Mouse (Mus musculus) hindbrain, postnatal 0 days (tissue): ENCODE results near the gene Tma7. TPM values are rescaled to one million over a fixed set of nuclear protein-coding genes. Genes with fewer than 3 reads are reported as not detected.

ENCODE experiments used
- ATAC-seq: fragments of 200-750 bp; cut with Nextera tagmentation; 2 replicates; pipeline ENCODE4 v1.8.0; 2017; ENCODE audit warnings: mild to moderate bottlenecking, moderate TSS enrichment, moderate library complexity
- DNase-seq: peaks from one replicate; pipeline ENCODE4 v3.0.0-alpha.2; 2015; ENCODE audit warnings: low spot score
- H3K27ac ChIP-seq: fragments of 300-500 bp; sonication (generic); 2 replicates; pipeline ENCODE4 v1.5.1; 2014; ENCODE audit warnings: mild to moderate bottlenecking
- H3K27me3 ChIP-seq: fragments of 300-500 bp; sonication (generic); 2 replicates; pipeline ENCODE4 v1.6.1; 2014; ENCODE audit warnings: low read length, mixed read lengths; ENCODE audit not compliant: insufficient read depth
- H3K36me3 ChIP-seq: fragments of 300-500 bp; sonication (generic); 2 replicates; pipeline ENCODE4 v1.6.1; 2014; ENCODE audit warnings: low read length, mixed read lengths; ENCODE audit not compliant: insufficient read depth
- H3K4me1 ChIP-seq: fragments of 300-500 bp; sonication (generic); 2 replicates; pipeline ENCODE4 v1.6.1; 2014; ENCODE audit warnings: antibody characterized with exemption, low read length, mixed read lengths; ENCODE audit not compliant: insufficient read depth
- H3K4me2 ChIP-seq: fragments of 300-500 bp; sonication (generic); 2 replicates; pipeline ENCODE4 v1.6.1; 2014; ENCODE audit warnings: low read depth, mild to moderate bottlenecking, low read length, moderate library complexity, mixed read lengths
- H3K4me3 ChIP-seq: fragments of 300-500 bp; sonication (generic); 2 replicates; pipeline ENCODE4 v1.5.1; 2014; ENCODE audit warnings: low read length
- H3K9ac ChIP-seq: fragments of 300-500 bp; sonication (generic); replicated peaks from 2 replicates; pipeline ENCODE4 v1.6.1; 2014; ENCODE audit warnings: mild to moderate bottlenecking, low read length, moderate library complexity, mixed read lengths
- H3K9me3 ChIP-seq: fragments of 300-500 bp; sonication (generic); 2 replicates; pipeline ENCODE4 v1.6.1; 2016; ENCODE audit warnings: low read length, mixed read lengths
- CTCF ChIP-seq: IDR thresholded peaks from 2 replicates; pipeline ENCODE4 v1.5.1; 2016; ENCODE audit warnings: antibody characterized with exemption, control low read depth, low read depth
- WGBS: fragments of 180-500 bp; shearing (Covaris S2); extraction: QIAGEN DNeasy Blood & Tissue Kit; methylation state at CpG from one replicate; pipeline ENCODE4 v1.1.7; 2014; 5-methylcytosine and 5-hydroxymethylcytosine counted together
- polyA plus RNA-seq: library from polyadenylated mRNA; unstranded; fragments of >200 nt; fragmentation: Nextera tagmentation; extraction: Ambion mirVana; gene quantifications from 2 replicates; pipeline ENCODE4 v1.2.1, GENCODE M21; 2015
- total RNA-seq: library from RNA; depleted of rRNA; stranded (reverse); fragments of >200 nt; gene quantifications from 2 replicates; pipeline ENCODE4 v1.2.3, GENCODE M21; 2014

The Tma7 gene
- total and polyA plus RNA-seq, 2 experiments from 2014 or later: 73.8 to 764 TPM

GRCm38 (mm10) chr9:109123266-109123665 is 40.9 kb upstream of the Tma7 start:
- TF ChIP-seq CTCF: no peak
- Histone ChIP-seq H3K27me3 (no peaks in the 10 kb centered on the region), H3K36me3 (peaks cover 10% of the 10 kb centered on the region; the same call in 1 of the 2 replicates), H3K4me2 (no peak overlapping the region), H3K9me3 (no peaks in the 10 kb centered on the region), H3K27ac (no peak overlapping the region), H3K9ac (no peak overlapping the region), H3K4me1 (no peaks in the 10 kb centered on the region), H3K4me3 (no peak overlapping the region)
- DNase-seq: peak; percentile 13
- WGBS: 47% methylated on average over 6 of the region's 6 CpGs
- peak; percentile 41; the same call in 1 of the 2 replicates for ATAC-seq

DNA sequence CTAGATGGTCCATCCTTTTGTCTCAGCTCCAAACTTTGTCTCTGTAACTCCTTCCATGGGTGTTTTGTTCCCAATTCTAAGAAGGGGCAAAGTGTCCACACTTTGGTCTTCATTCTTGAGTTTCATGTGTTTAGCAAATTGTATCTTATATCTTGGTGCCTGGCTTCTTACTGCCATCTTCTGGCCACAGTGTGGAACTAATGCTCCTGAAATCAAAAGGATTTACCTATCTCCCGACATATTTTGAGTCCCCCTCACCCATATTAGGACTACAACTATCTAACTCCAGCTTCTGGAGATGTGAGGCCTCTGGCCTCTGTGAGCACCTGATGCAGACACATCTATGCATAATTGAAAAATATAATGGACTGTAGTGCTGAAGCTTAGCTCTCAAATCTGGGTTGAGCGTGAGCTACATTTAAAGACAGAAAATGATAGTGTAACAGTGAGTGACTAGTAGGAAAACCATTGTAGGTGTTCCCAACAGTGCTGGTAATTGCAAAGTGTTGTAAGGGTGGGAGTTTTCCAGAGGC is 40.2 kb upstream of the Tma7 start:
- peak; percentile 66 for DNase-seq
- Histone ChIP-seq H3K4me2 (no peak overlapping the region), H3K9ac (no peak overlapping the region), H3K9me3 (no peaks in the 10 kb centered on the region), H3K4me1 (no peaks in the 10 kb centered on the region), H3K27ac (no peak overlapping the region), H3K36me3 (peaks cover 16% of the 10 kb centered on the region; the same call in 1 of the 2 replicates), H3K4me3 (no peak overlapping the region), H3K27me3 (no peaks in the 10 kb centered on the region)
- ATAC-seq: peak; percentile 15; the same call in 1 of the 2 replicates
- WGBS: 46% methylated on average over 2 of the region's 2 CpGs
- TF ChIP-seq CTCF: peak; percentile 75

- Histone ChIP-seq H3K27me3 (no peaks in the 10 kb centered on the region), H3K9ac (no peak overlapping the region), H3K9me3 (no peaks in the 10 kb centered on the region), H3K27ac (no peak overlapping the region), H3K36me3 (peaks cover 32% of the 10 kb centered on the region; the same call in 1 of the 2 replicates), H3K4me1 (no peaks in the 10 kb centered on the region), H3K4me2 (no peak overlapping the region), H3K4me3 (no peak overlapping the region)
- no peak for TF ChIP-seq CTCF
- whole genome bisulfite sequencing: 92% methylated on average over 6 of the region's 6 CpGs
- ATAC-seq (no peak), DNase-seq (no peak)
Measured at GRCm38 (mm10) chr9:109120956-109121355, 38.6 kb upstream of the Tma7 start.

- ATAC-seq: no peak
- Histone ChIP-seq H3K9ac (no peak overlapping the region), H3K4me2 (no peak overlapping the region), H3K4me1 (no peaks in the 10 kb centered on the region), H3K27me3 (no peaks in the 10 kb centered on the region), H3K27ac (no peak overlapping the region), H3K4me3 (no peak overlapping the region), H3K36me3 (peaks cover 46% of the 10 kb centered on the region), H3K9me3 (no peaks in the 10 kb centered on the region)
- no peak for TF ChIP-seq CTCF
- DNase-seq: no peak
- 87% methylated on average over 9 of the region's 9 CpGs for WGBS
Measured at GRCm38 (mm10) chr9:109119571-109119970, 37.2 kb upstream of the Tma7 start.

GRCm38 (mm10) chr9:109118106-109118505 is 35.7 kb upstream of the Tma7 start:
- ATAC-seq: no peak
- 77% methylated on average over 4 of the region's 4 CpGs for WGBS
- no peak overlapping the region for H3K27ac ChIP-seq

GRCm38 (mm10) chr9:109116205-109116604 is 33.8 kb upstream of the Tma7 start:
- ATAC-seq (no peak), DNase-seq (no peak)
- H3K36me3 ChIP-seq: peaks cover 78% of the 10 kb centered on the region
- H3K9me3 ChIP-seq: no peaks in the 10 kb centered on the region
- H3K4me2 ChIP-seq: no peak overlapping the region
- no peak overlapping the region for H3K27ac ChIP-seq
- H3K9ac ChIP-seq: no peak overlapping the region
- 95% methylated on average over 10 of the region's 10 CpGs for WGBS
- no peaks in the 10 kb centered on the region for H3K27me3 ChIP-seq
- H3K4me1 ChIP-seq: no peaks in the 10 kb centered on the region
- TF ChIP-seq CTCF: no peak
- no peak overlapping the region for H3K4me3 ChIP-seq

More at GRCm38 (mm10) chr9:109118106-109118505, 35.7 kb upstream of the Tma7 start:
- Histone ChIP-seq H3K4me2 (no peak overlapping the region), H3K9me3 (no peaks in the 10 kb centered on the region), H3K4me1 (no peaks in the 10 kb centered on the region), H3K4me3 (no peak overlapping the region), H3K27me3 (no peaks in the 10 kb centered on the region), H3K36me3 (peaks cover 60% of the 10 kb centered on the region), H3K9ac (no peak overlapping the region)
- no peak for TF ChIP-seq CTCF
- no peak for DNase-seq

- no peak overlapping the region for H3K9ac ChIP-seq
- no peak overlapping the region for H3K4me2 ChIP-seq
- no peaks in the 10 kb centered on the region for H3K9me3 ChIP-seq
- H3K36me3 ChIP-seq: peaks cover 91% of the 10 kb centered on the region
- DNase-seq (no peak), ATAC-seq (no peak)
- no peaks in the 10 kb centered on the region for H3K27me3 ChIP-seq
- no peaks in the 10 kb centered on the region for H3K4me1 ChIP-seq
- no peak overlapping the region for H3K4me3 ChIP-seq
- WGBS: 92% methylated on average over 7 of the region's 7 CpGs
- no peak overlapping the region for H3K27ac ChIP-seq
- no peak for TF ChIP-seq CTCF
Measured at GRCm38 (mm10) chr9:109114871-109115270, 32.5 kb upstream of the Tma7 start.
